In genomic region chr3:121258521-121259478, GRCm38 (mm10) we compare ENCODE assay signal across 10 mouse cellular contexts. TPM values are rescaled to one million over a fixed set of nuclear protein-coding genes. Genes with fewer than 3 reads are reported as not detected.
A peak's percentile ranks its signal among the peaks of the same experiment; 100 is the strongest.
DNase-seq lines count a peak whose midpoint lies in the region; ATAC-seq and TF ChIP-seq lines count a peak whose summit lies in the region.
"Had no signal": no experiment of that assay in that cellular context is flagged by ENCODE, and none has a peak within 500 bp of the region (broad histone marks: within the 10 kb centered on the region; RNA-seq: fewer than 3 reads in every experiment).

No protein-coding gene starts in this region.

- H3K4me1 ChIP-seq in limb, embryonic 15.5 days, result peaks cover 25% of the 10 kb centered on the region
- H3K4me1 ChIP-seq in forebrain, embryonic 16.5 days (replicated peaks; ENCODE audit: control insufficient read depth, insufficient read depth, low read length), result peaks cover 9% of the 10 kb centered on the region

- peaks cover 37% of the 10 kb centered on the region for H3K27me3 ChIP-seq in limb, embryonic 15.5 days
- peaks cover 6% of the 10 kb centered on the region; the same call in 1 of the 2 replicates for H3K27me3 ChIP-seq in forebrain, embryonic 16.5 days (replicated peaks; ENCODE audit: control insufficient read depth, insufficient read depth, low read length)

- H3K4me3 ChIP-seq in gastrocnemius, adult 2 months, result peak overlapping the region; percentile 36
- H3K4me3 ChIP-seq in limb, embryonic 15.5 days, result no peak overlapping the region
- no peak overlapping the region for H3K4me3 ChIP-seq in forebrain, embryonic 16.5 days (replicated peaks; ENCODE audit: low read length)
- H3K4me3 ChIP-seq: forebrain, embryonic 13.5 days had no signal

- no peak for ATAC-seq in limb, embryonic 15.5 days (ENCODE audit: insufficient number of reproducible peaks, low FRiP score, low TSS enrichment, low read depth)
- no peak for ATAC-seq in forebrain, embryonic 16.5 days
- ATAC-seq: forebrain, embryonic 13.5 days had no signal

- H3K36me3 ChIP-seq in limb, embryonic 15.5 days, result no peaks in the 10 kb centered on the region
- H3K36me3 ChIP-seq in forebrain, embryonic 16.5 days (ENCODE audit: control insufficient read depth, insufficient read depth), result no peaks in the 10 kb centered on the region

- WGBS in limb, embryonic 15.5 days, result 55% methylated on average over 20 of the region's 20 CpGs
- WGBS in forebrain, embryonic 16.5 days, result 67% methylated on average over 20 of the region's 20 CpGs

- peak; percentile 26 for DNase-seq in gastrocnemius, adult 2 months
- no peak for DNase-seq in gastrocnemius, adult 8-10 months (ENCODE audit: low spot score in 2 of 2)
- DNase-seq in right cerebral cortex, adult 18-20 months, result peak; percentile 62
- DNase-seq in right cerebral cortex, postnatal 4 days, result no peak
- DNase-seq in adrenal gland, postnatal 36 days, result no peak
- DNase-seq in thymus, postnatal 10 days (ENCODE audit: low spot score in 2 of 2), result no peak
- DNase-seq: thymus, postnatal 14 days had no signal

- intact Hi-C loops in gastrocnemius, adult 2 months (cut with DNase I), result loop anchor here (5.0 kb wide), 1 partner anchor 41 kb away; no protein-coding TSS in a partner anchor

- no peak for TF ChIP-seq CTCF in gastrocnemius, adult 2 months (IDR thresholded peaks at IDR 0.05)

- H3K9me3 ChIP-seq in limb, embryonic 15.5 days, result no peaks in the 10 kb centered on the region
- no peaks in the 10 kb centered on the region for H3K9me3 ChIP-seq in forebrain, embryonic 16.5 days (ENCODE audit: control insufficient read depth, low read length)
- H3K9me3 ChIP-seq: forebrain, embryonic 13.5 days had no signal

- 0 out of 2 replicates have a peak overlapping the region, but pooled peaks have one; percentile 24 for H3K27ac ChIP-seq in gastrocnemius, adult 2 months
- 0 out of 2 replicates have a peak overlapping the region, but pooled peaks have one; percentile 5 for H3K27ac ChIP-seq in limb, embryonic 15.5 days
- H3K27ac ChIP-seq in forebrain, embryonic 16.5 days (ENCODE audit: low read length), result no peak overlapping the region
- H3K27ac ChIP-seq: forebrain, embryonic 13.5 days had no signal

- H3K4me2 ChIP-seq in limb, embryonic 15.5 days, result peak overlapping the region; percentile 17
- no peak overlapping the region for H3K4me2 ChIP-seq in forebrain, embryonic 16.5 days (ENCODE audit: low read length)
- H3K4me2 ChIP-seq: forebrain, embryonic 13.5 days had no signal

- no peak overlapping the region for H3K9ac ChIP-seq in limb, embryonic 15.5 days
- H3K9ac ChIP-seq in forebrain, embryonic 16.5 days (replicated peaks; ENCODE audit: low read depth, low read length), result no peak overlapping the region
- H3K9ac ChIP-seq: forebrain, embryonic 13.5 days had no signal

RNA-seq across cellular contexts. Expression of gene Tmem56, which starts 24.1 kb away (rescaled TPM):
- total RNA-seq in gastrocnemius, adult 2 months (2021), result 10 to 100 TPM; 44.5 to 47.4 TPM
- 10 to 100 TPM; 48.9 to 78.7 (median 69.6) TPM for total RNA-seq in gastrocnemius, adult 8-10 months (2022)
- polyA plus RNA-seq in limb, embryonic 15.5 days (2015; fragmentation: Nextera tagmentation; extraction: Ambion mirVana), result 1.1 and 1.3 TPM in 2 replicates
- polyA plus RNA-seq in forebrain, embryonic 16.5 days (2015; fragmentation: Nextera tagmentation; extraction: Ambion mirVana), result 3.5 and 3.8 TPM in 2 replicates
- total RNA-seq in adrenal gland, postnatal 36 days (2021), result 10 to 100 TPM; 38.5 to 39.2 TPM

RNA-seq across cellular contexts. Expression of gene Alg14, which starts 32.8 kb away (rescaled TPM):
- total RNA-seq in gastrocnemius, adult 2 months (2021), result 1 to 10 TPM; 7.5 to 7.7 TPM
- total RNA-seq in gastrocnemius, adult 8-10 months (2022), result 1 to 10 TPM; 5.2 to 9.5 (median 6.4) TPM
- 41.6 and 43.9 TPM in 2 replicates for polyA plus RNA-seq in limb, embryonic 15.5 days (2015; fragmentation: Nextera tagmentation; extraction: Ambion mirVana)
- polyA plus RNA-seq in forebrain, embryonic 16.5 days (2015; fragmentation: Nextera tagmentation; extraction: Ambion mirVana), result 29.8 and 35.7 TPM in 2 replicates
- total RNA-seq in adrenal gland, postnatal 36 days (2021), result 10 to 100 TPM; 35.0 to 41.2 TPM

Comparison
In these comparisons a context has a peak if more than half of its experiments do, and no peak if none do; other contexts are left out.
1. DNase-seq: peak in gastrocnemius, adult 2 months (single experiment) and right cerebral cortex, adult 18-20 months (single experiment); none in gastrocnemius, adult 8-10 months (0 of 2), right cerebral cortex, postnatal 4 days (single experiment), adrenal gland, postnatal 36 days (0 of 2) and thymus, postnatal 10 days (0 of 2).